Mouse (Mus musculus) cortical plate, adult 2 months (tissue): ENCODE results near the gene Pcbp3.

ENCODE experiments used
- CTCF ChIP-seq: fragments of 200-500 bp; IDR thresholded peaks from 2 replicates; pipeline ENCODE4 v1.5.1; 2011; ENCODE audit warnings: mild to moderate bottlenecking, control low read depth, low read length; ENCODE audit not compliant: insufficient read depth; ENCODE audit errors: extremely low read depth
- POLR2A ChIP-seq: fragments of 200-500 bp; IDR thresholded peaks from 2 replicates; pipeline ENCODE4 v1.6.1; 2011; ENCODE audit warnings: mild to moderate bottlenecking, low read length, control low read depth; ENCODE audit not compliant: insufficient read depth; ENCODE audit errors: extremely low read depth

- TF ChIP-seq POLR2A = no peak
- no peak for TF ChIP-seq CTCF
Measured at GRCm38 (mm10) chr10:76881900-76882299, 79.8 kb downstream of the Pcbp3 start.
